ENCODE assay signal across 8 mouse cellular contexts in genomic region chr2:71873474-71874322, GRCm38 (mm10). TPM values are rescaled to one million over a fixed set of nuclear protein-coding genes. Genes with fewer than 3 reads are reported as not detected.
DNase-seq lines count a peak whose midpoint lies in the region; ATAC-seq and TF ChIP-seq lines count a peak whose summit lies in the region.

No protein-coding gene starts in this region.

- no peaks in the 10 kb centered on the region for H3K27me3 ChIP-seq in spleen, adult 2 months (ENCODE audit: control insufficient read depth, insufficient read depth, low read length)
- H3K27me3 ChIP-seq in intestine, embryonic 16.5 days (replicated peaks; ENCODE audit: control insufficient read depth, insufficient read depth, low read length) = no peaks in the 10 kb centered on the region
- H3K27me3 ChIP-seq in liver, adult 2 months (ENCODE audit: control insufficient read depth, insufficient read depth, low read length) = no peaks in the 10 kb centered on the region
- H3K27me3 ChIP-seq in neural tube, embryonic 12.5 days (replicated peaks) = 0 out of 2 replicates have a peak, but pooled peaks cover 5% of the 10 kb centered on the region

- no peak for TF ChIP-seq CTCF in spleen, adult 2 months (IDR thresholded peaks at IDR 0.05; ENCODE audit: extremely low read depth, insufficient read depth, insufficient read length, insufficient replicate concordance)
- no peak for TF ChIP-seq CTCF in liver, adult 2 months (IDR thresholded peaks at IDR 0.05; ENCODE audit: low read depth, low read length)

- H3K79me2 ChIP-seq in liver, adult 2 months (ENCODE audit: control insufficient read depth, insufficient read depth, low read length) = peaks cover 3% of the 10 kb centered on the region; the same call in 1 of the 2 replicates

- DNase-seq in spleen, adult 2 months (ENCODE audit: low read depth in 1 of 2, low spot score in 2 of 2) = peak; percentile 30 to 59
- no peak for DNase-seq in spleen, adult 12 weeks (ENCODE audit: low spot score)
- DNase-seq in c-Kit-positive CD71-positive TER-119-positive erythroid progenitor cells, embryonic 14.5 days (ENCODE audit: low spot score) = peak; percentile 53
- peak; percentile 34 to 40 for DNase-seq in gastrocnemius, postnatal 4 days (ENCODE audit: low spot score in 2 of 2)
- peak; percentile 100 for DNase-seq in liver, adult 2 months (ENCODE audit: extremely low read depth, low read depth, low spot score)
- peak; percentile 78 to 88 for DNase-seq in thymus, postnatal 36 days

- no peaks in the 10 kb centered on the region for H3K9me3 ChIP-seq in intestine, embryonic 16.5 days (ENCODE audit: control insufficient read depth, low read length)
- no peaks in the 10 kb centered on the region for H3K9me3 ChIP-seq in neural tube, embryonic 12.5 days

- peak overlapping the region; percentile 83 for H3K4me3 ChIP-seq in spleen, adult 2 months (ENCODE audit: extremely low read depth, insufficient read depth, insufficient read length)
- H3K4me3 ChIP-seq in intestine, embryonic 16.5 days (ENCODE audit: low read length) = peak overlapping the region; percentile 89
- peak overlapping the region; percentile 78 for H3K4me3 ChIP-seq in liver, adult 2 months (ENCODE audit: insufficient read depth, low read depth, low read length)
- peak overlapping the region; percentile 81 for H3K4me3 ChIP-seq in neural tube, embryonic 12.5 days

- H3K27ac ChIP-seq in spleen, adult 2 months (ENCODE audit: insufficient read depth, low read length) = peak overlapping the region; percentile 94
- peak overlapping the region; percentile 98 for H3K27ac ChIP-seq in intestine, embryonic 16.5 days (ENCODE audit: low read length)
- H3K27ac ChIP-seq in liver, adult 2 months (replicated peaks; ENCODE audit: insufficient read depth, low read depth, low read length) = peak overlapping the region; percentile 94
- 0 out of 2 replicates have a peak overlapping the region, but pooled peaks have one; percentile 20 for H3K27ac ChIP-seq in neural tube, embryonic 12.5 days

- H3K9ac ChIP-seq in intestine, embryonic 16.5 days (ENCODE audit: low read depth, low read length) = peak overlapping the region; percentile 93
- H3K9ac ChIP-seq in liver, adult 2 months (ENCODE audit: low read depth, low read length) = peak overlapping the region; percentile 94
- H3K9ac ChIP-seq in neural tube, embryonic 12.5 days = peak overlapping the region; percentile 67

- peak overlapping the region; percentile 93 for H3K4me2 ChIP-seq in intestine, embryonic 16.5 days (ENCODE audit: low read depth, low read length)
- peak overlapping the region; percentile 92 for H3K4me2 ChIP-seq in neural tube, embryonic 12.5 days (replicated peaks)

- peak; percentile 78 for ATAC-seq in intestine, embryonic 16.5 days
- peak; percentile 68 for ATAC-seq in neural tube, embryonic 12.5 days (ENCODE audit: low FRiP score, low read depth)

- TF ChIP-seq POLR2A in spleen, adult 2 months (IDR thresholded peaks at IDR 0.05; ENCODE audit: low read depth, low read length) = no peak
- TF ChIP-seq POLR2A in liver, adult 2 months (IDR thresholded peaks at IDR 0.05; ENCODE audit: extremely low read depth, insufficient read depth, low read length) = no peak

- no peaks in the 10 kb centered on the region for H3K4me1 ChIP-seq in spleen, adult 2 months (ENCODE audit: control insufficient read depth, insufficient read depth, insufficient read length)
- H3K4me1 ChIP-seq in intestine, embryonic 16.5 days (ENCODE audit: control insufficient read depth, insufficient read depth, low read length) = peaks cover 10% of the 10 kb centered on the region
- peaks cover 18% of the 10 kb centered on the region for H3K4me1 ChIP-seq in liver, adult 2 months (ENCODE audit: control insufficient read depth, insufficient read depth, low read length)
- H3K4me1 ChIP-seq in neural tube, embryonic 12.5 days = peaks cover 4% of the 10 kb centered on the region

- WGBS in spleen, adult 2 months = 1% methylated on average over 51 of the region's 51 CpGs
- WGBS in intestine, embryonic 16.5 days = 3% methylated on average over 49 of the region's 51 CpGs
- 1% methylated on average over 51 of the region's 51 CpGs for WGBS in liver, adult 2 months
- WGBS in neural tube, embryonic 12.5 days = 3% methylated on average over 51 of the region's 51 CpGs

- peaks cover 2% of the 10 kb centered on the region; the same call in 1 of the 2 replicates for H3K36me3 ChIP-seq in spleen, adult 2 months (ENCODE audit: control insufficient read depth, insufficient read depth, low read length)
- H3K36me3 ChIP-seq in intestine, embryonic 16.5 days (ENCODE audit: control insufficient read depth, insufficient read depth, low read length) = no peaks in the 10 kb centered on the region
- H3K36me3 ChIP-seq in liver, adult 2 months (ENCODE audit: control insufficient read depth, insufficient read depth, low read length) = peaks cover 2% of the 10 kb centered on the region; the same call in 1 of the 2 replicates
- H3K36me3 ChIP-seq in neural tube, embryonic 12.5 days = no peaks in the 10 kb centered on the region

RNA-seq across cellular contexts. Expression of gene Pdk1, which starts 0.7 kb away (rescaled TPM):
- polyA plus RNA-seq in spleen, adult 2 months (2012; rRNA removed) = 14.1 and 14.5 TPM in 2 replicates
- 10 to 100 TPM; 54.3 to 56.0 TPM for total RNA-seq in gastrocnemius, postnatal 4 days (2021)
- polyA plus RNA-seq in intestine, embryonic 16.5 days (2015; fragmentation: Nextera tagmentation; extraction: Ambion mirVana) = 62.7 and 65.5 TPM in 2 replicates
- total RNA-seq in liver, adult 2 months (2014; rRNA removed) = 36.6 and 77.5 TPM in 2 replicates
- 29.1 and 42.3 TPM in 2 replicates for polyA plus RNA-seq in liver, adult 2 months (2012; rRNA removed)
- polyA plus RNA-seq in neural tube, embryonic 12.5 days (2016; fragmentation: Nextera tagmentation; extraction: Ambion mirVana) = 18.2 and 19.6 TPM in 2 replicates

Comparison
In these comparisons a context has a peak if more than half of its experiments do, and no peak if none do; other contexts are left out.
1. H3K27ac ChIP-seq: peak in every context shown above with its lines; median percentile 98 in intestine, embryonic 16.5 days; 94 in spleen, adult 2 months; 94 in liver, adult 2 months; 20 in neural tube, embryonic 12.5 days.